Mouse (Mus musculus): ENCODE data around the gene Ifna16.

Ifna16 gene

DNA sequence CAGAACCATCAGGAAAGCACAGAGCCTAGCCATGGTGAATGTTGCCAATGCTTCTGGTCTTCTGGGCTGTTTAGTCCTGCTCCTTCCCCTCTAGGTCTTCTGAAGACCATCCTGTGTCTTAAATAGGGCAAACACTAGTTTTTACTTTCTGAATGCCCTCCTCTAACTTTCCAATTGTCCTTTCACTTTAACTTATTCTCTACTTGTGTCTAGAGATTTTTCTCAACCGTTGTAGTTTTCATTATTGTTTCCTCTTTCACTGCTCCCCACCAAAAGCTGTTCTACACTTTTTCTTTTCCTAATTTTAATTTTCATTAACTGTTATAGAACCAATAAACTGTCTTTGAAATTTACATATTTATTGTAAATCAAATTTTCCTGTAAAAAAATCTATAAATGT is at the start of gene Ifna16:
Gene Ifna16 (minus strand): TSS at position 101 of the 400 bp plus-strand sequence.
- DNase-seq, result no peak

- no peak for DNase-seq
Measured at GRCm38 (mm10) chr4:88723497-88724090, 46.9 kb upstream of the Ifna16 start.

DNA sequence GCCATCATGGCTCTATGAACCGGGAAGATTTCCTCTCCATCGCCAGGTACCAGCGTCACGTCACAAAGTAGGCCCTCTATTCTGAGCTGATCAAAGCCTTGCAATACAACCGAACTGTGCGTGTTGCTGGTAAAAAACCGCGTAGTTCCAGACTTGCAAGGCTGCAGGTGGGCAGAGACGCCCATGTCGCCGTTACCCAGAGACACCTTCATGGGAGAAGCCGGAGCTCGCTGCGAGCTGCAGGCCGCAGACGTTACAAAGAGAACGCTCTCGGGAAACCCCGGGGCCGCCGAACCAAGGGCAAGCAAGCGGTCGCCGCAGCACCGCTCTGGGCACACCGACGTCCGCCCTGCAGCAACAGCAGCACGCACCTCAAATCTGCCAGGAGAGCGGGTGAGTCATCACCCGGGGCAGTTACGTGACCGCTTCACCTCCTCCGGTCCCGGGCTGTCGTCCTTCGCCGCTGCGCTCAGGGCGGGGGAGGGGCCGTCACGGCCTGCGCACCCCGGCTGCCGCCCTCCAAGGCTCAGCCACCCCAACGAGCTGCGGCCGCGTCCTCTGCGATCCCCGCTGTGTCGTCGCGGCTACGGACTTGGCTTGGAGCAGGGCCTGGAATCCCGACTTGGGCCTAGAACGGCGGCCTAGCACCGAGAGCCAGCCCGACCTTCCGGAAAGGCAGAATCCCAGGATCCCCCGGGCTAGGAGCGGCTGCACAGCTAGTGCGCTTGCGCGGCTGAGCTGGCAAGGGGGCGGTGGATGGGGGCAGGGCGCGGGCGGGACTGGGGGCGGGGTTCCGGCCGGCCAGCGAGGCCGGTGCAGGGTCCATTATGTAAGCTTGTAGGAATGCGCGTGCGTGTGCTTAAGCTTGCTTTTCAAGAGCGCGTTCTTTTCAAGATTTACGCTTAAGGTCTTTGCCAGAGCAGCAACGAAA is 45.3 kb upstream of the Ifna16 start, which contains the start of the genes Gm26566 and Klhl9:
Gene Gm26566 (plus strand): TSS at position 15 of the 931 bp plus-strand sequence.
Gene Klhl9 (minus strand): TSS at position 675 of the 931 bp plus-strand sequence.
- DNase-seq, result peak; percentile 89

DNA sequence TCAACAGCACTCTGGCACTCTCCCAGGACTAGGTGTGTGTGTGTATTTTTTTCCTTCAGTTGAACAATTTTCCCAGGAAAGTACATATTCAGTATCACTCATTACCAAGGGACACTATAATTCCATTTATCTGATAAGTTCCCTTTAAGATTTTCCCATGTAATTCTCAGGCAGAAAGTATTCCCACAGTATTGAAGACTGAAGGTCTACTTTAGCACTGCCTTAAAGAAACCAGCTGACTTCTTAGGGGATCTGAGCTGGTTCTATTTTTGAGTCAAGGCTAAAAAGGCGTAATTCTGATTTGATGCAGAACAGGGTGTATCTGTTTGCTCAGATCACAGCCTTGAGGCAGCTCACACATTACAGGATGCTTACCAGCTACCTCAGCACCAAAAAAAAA is 42.0 kb upstream of the Ifna16 start:
- DNase-seq, result no peak

- DNase-seq, result no peak
Measured at GRCm38 (mm10) chr4:88715059-88715458, 38.3 kb upstream of the Ifna16 start.

DNA sequence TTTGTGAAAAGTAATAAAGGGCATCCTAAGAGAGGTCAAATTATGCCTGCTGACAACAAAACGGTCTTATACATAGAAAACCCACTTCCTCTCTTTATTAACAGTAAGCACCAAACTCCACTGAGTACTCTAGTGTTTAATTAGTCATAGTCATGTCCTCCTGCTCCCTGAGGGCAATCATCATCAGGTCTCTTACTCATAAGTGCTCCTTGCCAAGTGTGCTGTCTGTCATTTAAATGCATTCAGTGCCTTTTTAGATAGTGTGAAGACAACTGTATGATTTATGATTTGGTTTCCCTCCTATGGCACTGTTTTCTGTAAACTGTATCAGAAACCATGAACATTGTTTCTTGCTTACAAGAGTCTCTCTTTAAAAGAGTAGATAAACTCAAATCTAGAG is 37.6 kb upstream of the Ifna16 start:
- DNase-seq, result no peak

DNA sequence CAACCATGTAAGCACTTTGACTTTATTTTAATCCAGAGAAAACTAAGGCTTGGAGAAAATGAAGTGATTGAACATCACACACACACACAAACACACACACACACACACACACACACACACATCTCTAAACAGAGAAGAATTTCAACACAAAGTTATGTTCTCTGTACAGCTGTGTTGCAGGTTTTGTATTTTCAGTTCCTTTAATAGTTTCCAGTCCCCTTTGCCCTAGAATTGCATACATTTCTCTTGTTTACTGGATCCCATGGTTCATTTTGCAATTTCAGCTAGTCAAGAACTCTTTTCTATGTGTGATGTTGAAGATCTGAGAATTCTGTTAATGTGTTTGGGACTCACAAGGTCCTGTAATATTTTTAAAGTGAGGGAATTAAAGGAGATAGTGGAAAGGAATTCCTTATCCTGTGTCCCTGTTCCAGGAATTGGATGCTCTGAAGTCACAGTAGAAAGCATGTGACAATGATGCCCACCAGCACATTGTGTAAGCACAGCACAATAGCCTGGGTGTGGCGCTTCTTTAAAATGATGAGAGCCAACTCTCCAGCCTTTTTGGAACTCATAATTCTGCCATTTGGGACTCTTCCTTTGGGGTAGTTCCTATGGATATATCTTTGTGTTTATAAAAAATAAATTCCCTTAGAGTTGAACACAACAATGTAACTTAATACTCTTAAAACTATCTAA is 30.6 kb upstream of the Ifna16 start:
- no peak for DNase-seq

DNA sequence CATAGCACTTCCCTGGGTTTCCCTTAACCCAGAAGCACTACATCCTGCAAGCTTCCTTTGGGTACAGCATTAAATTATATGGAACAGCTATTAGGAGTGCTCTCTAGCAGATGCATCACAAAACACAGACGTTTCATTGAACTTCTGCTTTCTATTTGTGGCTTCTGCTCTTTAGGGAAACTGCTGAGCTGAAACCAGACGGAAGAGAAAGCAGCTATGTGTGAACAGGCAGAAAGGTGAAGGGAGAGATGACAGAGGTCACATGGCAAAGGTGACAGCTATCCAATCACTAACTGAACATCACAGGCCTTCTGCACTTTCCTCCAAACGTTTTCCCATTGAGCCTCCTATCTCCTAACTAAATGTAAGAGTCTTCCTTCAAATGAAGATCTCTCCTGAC is 29.2 kb upstream of the Ifna16 start:
- no peak for DNase-seq

- DNase-seq, result no peak
Measured at GRCm38 (mm10) chr4:88699301-88699700, 22.6 kb upstream of the Ifna16 start.

DNA sequence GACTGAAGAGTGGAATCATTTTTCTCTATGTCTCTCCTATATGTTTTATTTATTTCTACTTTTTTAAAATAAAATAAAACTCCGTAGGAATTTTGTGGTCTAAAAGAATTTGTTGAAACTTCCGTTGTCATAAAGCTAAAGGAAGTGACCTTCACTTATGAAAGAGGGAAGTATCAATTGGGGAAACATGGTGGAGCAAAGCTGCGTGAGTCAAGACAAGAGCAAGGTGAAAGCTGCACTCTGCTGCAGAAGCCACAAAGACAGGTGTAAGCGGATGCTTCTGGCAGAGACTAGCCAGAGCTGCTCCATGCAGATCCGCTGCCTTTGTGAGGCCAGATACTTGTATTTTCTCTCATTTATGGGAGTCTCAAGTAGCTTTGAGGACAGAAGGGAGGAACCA is 22.1 kb upstream of the Ifna16 start:
- no peak for DNase-seq

- DNase-seq, result no peak
Measured at GRCm38 (mm10) chr4:88697753-88698152, 21.0 kb upstream of the Ifna16 start.

- DNase-seq, result no peak
Measured at GRCm38 (mm10) chr4:88697108-88697507, 20.4 kb upstream of the Ifna16 start.

- DNase-seq, result peak; percentile 78
Measured at GRCm38 (mm10) chr4:88696237-88696884, 19.6 kb upstream of the Ifna16 start.

DNA sequence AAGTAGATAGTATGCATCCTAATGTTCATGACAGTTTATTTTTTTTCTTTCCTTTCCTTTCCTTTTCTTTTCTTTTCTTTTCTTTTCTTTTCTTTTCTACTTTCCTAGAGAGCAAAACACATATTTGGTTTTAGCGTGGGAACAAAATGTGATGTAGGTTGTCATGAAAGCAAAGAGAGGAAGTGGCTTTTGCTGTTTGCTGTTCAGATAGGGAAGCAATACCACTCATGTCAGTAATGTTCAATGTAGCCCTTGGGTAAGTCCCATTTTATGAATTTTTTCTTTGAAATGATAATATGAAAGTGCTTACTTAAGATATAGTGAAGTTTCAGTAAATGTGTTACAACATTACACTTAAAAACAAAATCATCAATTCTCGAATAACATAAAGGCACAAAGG is 16.7 kb upstream of the Ifna16 start:
- no peak for DNase-seq

DNA sequence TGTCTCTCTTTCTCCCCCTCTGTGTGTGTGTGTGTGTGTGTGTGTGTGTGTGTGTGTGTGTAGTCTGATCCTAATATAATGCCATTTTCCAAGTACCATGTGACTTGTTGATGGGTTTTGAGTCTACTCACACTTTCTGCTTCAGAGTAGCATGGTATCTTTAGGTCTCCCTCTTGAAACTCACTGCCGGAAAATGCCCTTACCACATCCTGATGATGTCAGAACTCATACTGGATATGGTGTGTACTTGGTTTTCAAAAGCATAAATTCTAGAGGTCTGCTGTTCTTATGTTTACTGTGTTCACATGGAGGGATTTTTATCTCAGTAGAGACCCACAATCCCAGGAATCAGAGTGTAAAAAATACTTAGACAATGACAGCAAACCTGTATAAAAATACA is 15.8 kb upstream of the Ifna16 start:
- peak; percentile 5 for DNase-seq

DNA sequence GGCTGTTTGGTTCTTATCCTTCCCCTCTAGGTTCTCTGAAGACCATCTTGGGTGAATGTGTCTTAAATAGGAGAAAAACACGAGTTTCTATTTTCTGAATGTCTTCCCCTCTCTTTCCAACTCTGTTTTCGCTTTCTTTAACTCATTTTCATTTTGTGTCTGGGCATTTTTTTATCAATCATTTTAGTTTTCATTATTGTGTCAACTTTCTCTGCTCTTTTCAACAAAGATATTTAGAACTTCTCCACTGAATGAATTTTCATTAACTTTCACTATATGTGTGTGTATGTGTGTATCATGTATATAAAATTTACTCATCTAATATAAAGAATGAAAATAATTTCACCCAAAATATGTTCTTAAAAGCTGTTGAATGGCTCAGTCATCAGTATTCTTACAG is 14.5 kb upstream of the Ifna16 start, which contains the start of gene Ifnab:
Gene Ifnab (minus strand): TSS at position 101 of the 400 bp plus-strand sequence.
- DNase-seq, result no peak

DNA sequence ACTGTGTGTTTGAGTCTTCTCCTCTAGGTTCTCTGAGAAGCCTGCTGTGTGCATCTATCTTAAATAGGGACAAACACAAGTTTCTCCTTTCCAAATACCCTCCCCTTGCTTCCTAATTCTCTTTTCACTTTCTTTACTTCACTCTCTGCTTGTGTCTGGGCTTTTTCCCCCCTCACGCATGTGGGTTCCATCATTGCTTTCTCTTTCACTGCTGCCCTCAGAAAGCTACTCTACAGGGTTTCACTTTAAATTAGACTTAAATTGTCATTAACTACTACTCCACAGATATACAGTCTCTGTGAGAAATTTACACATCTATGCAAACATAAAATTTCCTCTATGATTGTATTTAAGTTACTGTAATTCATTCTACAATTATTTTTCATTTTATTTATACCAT is 7.1 kb upstream of the Ifna16 start, which contains the start of gene Ifna2:
Gene Ifna2 (minus strand): TSS at position 101 of the 400 bp plus-strand sequence.
- DNase-seq, result no peak

DNA sequence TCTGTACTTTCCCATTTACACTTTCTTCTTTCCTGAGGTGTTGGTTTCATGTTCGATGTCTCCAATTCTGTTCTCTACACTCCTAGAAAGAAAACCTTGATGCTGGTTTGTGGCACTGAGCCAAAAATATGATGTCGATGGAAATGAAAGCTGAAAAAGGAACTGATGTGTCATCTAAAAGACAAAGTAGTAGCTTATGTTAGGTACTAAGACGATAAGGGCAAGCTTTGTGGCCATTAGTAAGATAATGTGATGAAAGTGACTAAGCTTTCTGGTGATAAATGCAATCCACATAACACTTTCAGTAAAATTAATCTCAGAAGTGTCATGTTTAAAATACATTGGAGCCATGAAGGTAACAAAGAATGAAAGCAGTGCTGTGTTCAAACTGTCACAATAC is 4.6 kb upstream of the Ifna16 start:
- DNase-seq, result no peak

DNA sequence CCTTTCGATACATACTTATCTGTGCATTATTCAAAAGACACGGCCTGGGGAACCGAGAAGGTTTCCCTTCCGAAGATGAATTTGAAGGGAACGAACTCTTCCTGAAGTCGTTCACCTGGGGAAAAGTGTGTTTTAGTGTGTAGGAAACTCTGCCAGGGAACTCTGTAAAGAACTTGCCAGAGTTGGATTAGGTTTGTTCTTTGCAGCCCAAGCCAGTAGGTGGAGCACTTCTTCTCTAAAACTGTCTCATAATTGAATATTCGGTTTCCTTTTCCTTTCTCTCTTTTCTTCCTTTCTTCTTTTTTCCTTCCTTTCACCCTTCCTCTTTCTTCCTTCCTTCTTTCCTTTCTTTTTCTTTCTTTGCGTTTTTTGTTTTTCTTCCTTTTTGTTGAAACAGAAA is 3.6 kb upstream of the Ifna16 start:
- peak; percentile 21 for DNase-seq

GRCm38 (mm10) chr4:88655461-88655860 is 21.3 kb downstream of the Ifna16 start:
- DNase-seq, result no peak

GRCm38 (mm10) chr4:88653644-88654043 is 23.1 kb downstream of the Ifna16 start:
- no peak for DNase-seq

DNA sequence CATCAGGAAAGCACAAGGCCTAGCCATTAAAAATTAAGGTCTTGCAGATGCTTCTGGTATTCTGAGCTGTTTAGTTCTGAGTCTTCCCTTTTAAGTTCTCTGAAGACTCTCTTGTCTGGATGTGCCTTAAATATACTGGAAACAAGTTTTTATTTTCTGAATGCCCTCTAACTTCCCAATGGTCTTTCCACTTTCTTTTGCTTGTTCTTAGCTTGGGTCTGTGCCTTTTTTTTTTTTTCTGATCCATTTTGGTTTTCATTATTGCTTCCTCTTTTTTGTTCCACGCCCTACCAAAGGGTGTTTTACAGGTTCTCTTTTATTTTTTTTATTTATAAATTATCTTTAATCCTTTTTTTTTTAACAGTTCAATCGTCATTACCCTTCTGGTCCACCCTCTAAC is 32.4 kb downstream of the Ifna16 start, which contains the start of gene Ifna13:
Gene Ifna13 (minus strand): TSS at position 101 of the 400 bp plus-strand sequence.
- no peak for DNase-seq

GRCm38 (mm10) chr4:88642526-88642925 is 34.2 kb downstream of the Ifna16 start:
- no peak for DNase-seq

All from thymus, postnatal 25 days (tissue).